Mouse (Mus musculus) liver, postnatal 0 days (tissue): Measurements from ENCODE around the gene Slc43a2. TPM values are rescaled to one million over a fixed set of nuclear protein-coding genes. Genes with fewer than 3 reads are reported as not detected.

ENCODE experiments used
- ATAC-seq: fragments of 200-750 bp; cut with Nextera tagmentation; 2 replicates; pipeline ENCODE4 v1.8.0; 2017; ENCODE audit warnings: mild to moderate bottlenecking, moderate library complexity
- DNase-seq: peaks from one replicate; pipeline ENCODE4 v3.0.0-alpha.2; 2016
- H3K27ac ChIP-seq: fragments of 300-500 bp; sonication (generic); 2 replicates; pipeline ENCODE4 v1.5.1; 2014; ENCODE audit warnings: antibody characterized with exemption, moderate library complexity, mild to moderate bottlenecking, low read depth
- H3K27me3 ChIP-seq: fragments of 300-500 bp; sonication (generic); 2 replicates; pipeline ENCODE4 v1.6.1; 2014; ENCODE audit warnings: low read length, control low read depth, mixed read lengths; ENCODE audit not compliant: insufficient read depth
- H3K36me3 ChIP-seq: fragments of 300-500 bp; sonication (generic); replicated peaks from 2 replicates; pipeline ENCODE4 v1.6.1; 2014; ENCODE audit warnings: mild to moderate bottlenecking, control low read depth, low read length, moderate library complexity, mixed read lengths; ENCODE audit not compliant: insufficient read depth
- H3K4me1 ChIP-seq: fragments of 300-500 bp; sonication (generic); 2 replicates; pipeline ENCODE4 v1.6.1; 2014; ENCODE audit warnings: antibody characterized with exemption, mild to moderate bottlenecking, control low read depth; ENCODE audit not compliant: insufficient read depth
- H3K4me2 ChIP-seq: fragments of 300-500 bp; sonication (generic); 2 replicates; pipeline ENCODE4 v1.6.1; 2014; ENCODE audit warnings: low read depth, mild to moderate bottlenecking, low read length, moderate library complexity, mixed read lengths
- H3K4me3 ChIP-seq: fragments of 300-500 bp; sonication (generic); 2 replicates; pipeline ENCODE4 v1.5.1; 2014; ENCODE audit warnings: low read depth, low read length
- H3K9ac ChIP-seq: fragments of 300-500 bp; sonication (generic); replicated peaks from 2 replicates; pipeline ENCODE4 v1.6.1; 2014; ENCODE audit warnings: mild to moderate bottlenecking, moderate library complexity
- H3K9me3 ChIP-seq: fragments of 300-500 bp; sonication (generic); 2 replicates; pipeline ENCODE4 v1.6.1; 2016; ENCODE audit warnings: mild to moderate bottlenecking, control low read depth, low read length, mixed read lengths
- CTCF ChIP-seq: sonication (generic); IDR thresholded peaks from 2 replicates; pipeline ENCODE4 v1.5.1; 2016; ENCODE audit warnings: antibody characterized with exemption, low read depth
- EP300 ChIP-seq: IDR thresholded peaks from 2 replicates; pipeline ENCODE4 v1.6.1; 2016; ENCODE audit warnings: antibody characterized with exemption, low read depth, mild to moderate bottlenecking
- WGBS: fragments of 180-500 bp; shearing (Covaris S2); extraction: QIAGEN DNeasy Blood & Tissue Kit; methylation state at CpG from one replicate; pipeline ENCODE4 v1.1.7; 2014; ENCODE audit not compliant: insufficient replicate concordance; 5-methylcytosine and 5-hydroxymethylcytosine counted together
- polyA plus RNA-seq: library from polyadenylated mRNA; unstranded; fragments of >200 nt; fragmentation: Nextera tagmentation; extraction: Ambion mirVana; gene quantifications from 2 replicates; pipeline ENCODE4 v1.2.1, GENCODE M21; 2015

The Slc43a2 gene
- polyA plus RNA-seq, 1 experiment from 2014 or later = 7.2 TPM

DNA sequence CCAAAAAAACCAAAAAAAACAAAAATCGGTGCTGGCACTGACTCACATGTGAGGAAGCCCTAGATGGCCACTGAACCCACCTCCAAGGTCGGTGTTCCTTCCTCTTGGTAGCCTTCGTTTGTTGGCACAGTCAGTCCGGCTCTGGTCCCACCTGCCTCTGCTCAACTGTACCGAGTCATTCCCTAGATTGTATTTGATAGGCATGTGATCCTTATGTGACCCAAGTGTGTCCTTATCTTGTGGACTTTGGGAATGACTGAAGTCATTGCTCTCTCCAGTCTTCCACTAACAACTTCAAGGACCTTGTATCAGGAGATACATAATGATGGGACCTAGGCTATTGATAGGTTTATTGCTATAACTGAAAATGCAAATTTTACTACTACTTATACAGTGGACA lies 73.3 kb downstream of the Slc43a2 start:
- Histone ChIP-seq H3K27me3 (no peaks in the 10 kb centered on the region), H3K4me3 (no peak overlapping the region), H3K27ac (no peak overlapping the region), H3K4me1 (no peaks in the 10 kb centered on the region), H3K9ac (no peak overlapping the region), H3K4me2 (no peak overlapping the region), H3K36me3 (peaks cover 62% of the 10 kb centered on the region), H3K9me3 (no peaks in the 10 kb centered on the region)
- TF ChIP-seq EP300 (no peak), CTCF (no peak)
- DNase-seq (no peak), ATAC-seq (no peak)
- WGBS = 72% methylated on average over 5 of the region's 5 CpGs

DNA sequence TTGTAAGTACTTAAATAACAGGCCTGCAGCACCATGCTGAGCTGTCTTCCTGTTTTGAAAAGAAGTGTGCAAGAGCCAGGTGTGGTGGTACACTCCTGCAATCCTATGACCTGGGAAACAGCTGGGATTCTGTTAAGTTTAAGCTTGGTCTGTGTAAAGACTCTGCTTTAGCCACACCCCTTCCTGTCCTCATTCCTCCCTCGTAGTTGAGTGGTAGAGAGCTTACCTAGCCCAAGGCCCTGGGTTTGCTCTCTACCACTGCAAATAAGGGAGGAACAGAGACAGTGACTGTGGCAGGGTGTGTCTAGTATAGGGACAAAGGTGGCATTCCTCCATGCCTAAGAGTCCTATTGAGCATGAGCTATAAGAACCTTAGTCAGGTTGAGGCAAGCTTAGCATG lies 73.8 kb downstream of the Slc43a2 start:
- TF ChIP-seq CTCF = no peak
- no peaks in the 10 kb centered on the region for H3K27me3 ChIP-seq
- no peak for DNase-seq
- H3K27ac ChIP-seq = no peak overlapping the region
- ATAC-seq = no peak
- 0 out of 2 replicates have a peak, but pooled peaks cover 2% of the 10 kb centered on the region for H3K4me1 ChIP-seq
- H3K36me3 ChIP-seq = peaks cover 63% of the 10 kb centered on the region
- no peak overlapping the region for H3K9ac ChIP-seq
- H3K4me3 ChIP-seq = no peak overlapping the region
- no peaks in the 10 kb centered on the region for H3K9me3 ChIP-seq
- H3K4me2 ChIP-seq = no peak overlapping the region
- WGBS = 15% methylated on average over 1 of the region's 1 CpGs

DNA sequence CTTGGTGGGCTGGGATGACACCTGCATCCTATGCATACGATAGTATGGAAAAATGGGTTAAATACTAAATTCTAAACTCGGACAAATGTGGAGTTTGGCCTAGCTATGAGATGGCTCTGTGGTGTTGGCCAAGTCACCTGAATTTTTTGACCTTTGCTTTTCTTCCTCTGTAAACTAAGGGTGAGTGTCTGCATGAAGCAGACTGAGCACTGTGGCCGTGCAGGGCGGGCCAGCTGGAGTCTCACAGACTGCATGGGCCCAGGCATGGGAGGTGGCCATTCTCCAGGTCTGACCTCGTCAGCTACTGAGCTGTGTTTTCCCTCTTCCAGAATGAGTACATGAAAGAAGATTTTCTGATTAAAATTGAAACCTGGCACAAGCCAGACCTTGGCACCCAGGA lies 77.3 kb downstream of the Slc43a2 start:
- H3K4me1 ChIP-seq = 0 out of 2 replicates have a peak, but pooled peaks cover 2% of the 10 kb centered on the region
- 72% methylated on average over 5 of the region's 5 CpGs for WGBS
- H3K9ac ChIP-seq = no peak overlapping the region
- no peak overlapping the region for H3K27ac ChIP-seq
- no peak for DNase-seq
- ATAC-seq = no peak
- no peak overlapping the region for H3K4me2 ChIP-seq
- no peaks in the 10 kb centered on the region for H3K27me3 ChIP-seq
- no peaks in the 10 kb centered on the region for H3K9me3 ChIP-seq
- TF ChIP-seq CTCF = no peak
- no peak for TF ChIP-seq EP300
- H3K4me3 ChIP-seq = no peak overlapping the region
- peaks cover 57% of the 10 kb centered on the region for H3K36me3 ChIP-seq

DNA sequence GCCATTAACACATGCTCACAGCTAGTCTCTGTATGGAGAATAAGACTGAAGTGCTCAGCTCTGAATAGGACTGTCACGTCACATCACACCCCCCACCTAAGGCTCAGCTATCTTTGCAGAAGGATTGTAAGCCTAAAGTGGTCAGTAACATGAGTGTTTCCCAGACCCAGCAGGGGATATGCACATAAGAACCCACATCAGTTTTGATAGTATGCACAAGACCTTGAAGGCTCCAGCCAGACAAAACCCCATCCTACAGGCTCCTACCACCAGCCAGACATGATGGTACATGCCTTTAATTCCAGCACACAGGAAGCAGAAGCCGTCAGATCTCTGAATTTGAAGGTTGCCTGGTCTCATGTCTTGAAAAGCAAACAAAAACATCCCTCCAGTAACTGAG lies 78.5 kb downstream of the Slc43a2 start:
- no peak overlapping the region for H3K27ac ChIP-seq
- H3K4me2 ChIP-seq = no peak overlapping the region
- 0 out of 2 replicates have a peak, but pooled peaks cover 2% of the 10 kb centered on the region for H3K4me1 ChIP-seq
- H3K9me3 ChIP-seq = no peaks in the 10 kb centered on the region
- DNase-seq (no peak), ATAC-seq (no peak)
- H3K27me3 ChIP-seq = no peaks in the 10 kb centered on the region
- 82% methylated on average over 2 of the region's 2 CpGs for WGBS
- no peak overlapping the region for H3K9ac ChIP-seq
- no peak overlapping the region for H3K4me3 ChIP-seq
- H3K36me3 ChIP-seq = peaks cover 58% of the 10 kb centered on the region
- no peak for TF ChIP-seq EP300
- TF ChIP-seq CTCF = no peak

DNA sequence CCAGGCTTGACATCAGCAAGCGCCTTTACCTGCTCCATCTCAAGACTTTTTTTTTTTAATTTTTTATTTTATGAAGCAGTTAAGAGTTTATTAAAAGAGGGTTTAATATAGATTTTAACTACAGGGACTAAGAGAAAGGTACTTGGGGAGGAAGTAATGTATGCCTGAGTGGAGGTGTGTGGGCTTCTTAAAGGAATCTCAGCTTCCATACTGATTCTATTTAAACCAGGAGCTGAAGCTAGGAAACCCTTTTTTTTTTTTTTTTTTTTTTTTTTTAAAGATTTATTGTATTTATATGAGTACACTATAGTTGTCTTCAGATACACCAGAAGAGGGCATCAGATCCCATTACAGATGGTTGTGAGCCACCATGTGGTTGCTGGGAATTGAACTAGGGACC lies 83.3 kb downstream of the Slc43a2 start:
- H3K27me3 ChIP-seq = no peaks in the 10 kb centered on the region
- no peak overlapping the region for H3K27ac ChIP-seq
- no peak overlapping the region for H3K9ac ChIP-seq
- DNase-seq (no peak), ATAC-seq (no peak)
- WGBS = 94% methylated on average over 1 of the region's 1 CpGs
- H3K36me3 ChIP-seq = peaks cover 55% of the 10 kb centered on the region
- TF ChIP-seq CTCF (no peak), EP300 (no peak)
- H3K9me3 ChIP-seq = no peaks in the 10 kb centered on the region
- no peak overlapping the region for H3K4me2 ChIP-seq
- no peak overlapping the region for H3K4me3 ChIP-seq
- H3K4me1 ChIP-seq = 0 out of 2 replicates have a peak, but pooled peaks cover 2% of the 10 kb centered on the region

DNA sequence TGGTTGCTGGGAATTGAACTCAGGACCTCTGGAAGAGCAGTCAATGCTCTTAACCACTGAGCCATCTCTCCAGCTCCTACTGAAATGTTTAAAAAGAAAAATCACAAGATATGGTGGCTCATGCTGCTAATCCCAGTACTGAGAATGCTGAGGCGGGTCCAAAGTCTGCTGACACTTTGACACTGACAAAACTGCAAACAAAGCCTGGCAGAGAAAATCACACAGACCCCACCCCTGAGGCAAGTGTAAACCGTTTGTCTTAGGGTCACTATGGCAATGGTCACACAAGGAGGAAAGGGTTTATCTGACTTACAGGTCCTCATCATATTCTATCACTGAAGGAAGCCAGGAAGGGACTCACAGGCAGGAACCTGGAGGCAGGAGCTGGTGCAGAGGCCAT lies 84.1 kb downstream of the Slc43a2 start:
- WGBS = 62% methylated on average over 2 of the region's 2 CpGs
- Histone ChIP-seq H3K4me3 (no peak overlapping the region), H3K27me3 (no peaks in the 10 kb centered on the region), H3K9ac (no peak overlapping the region), H3K27ac (no peak overlapping the region), H3K4me2 (no peak overlapping the region), H3K4me1 (no peaks in the 10 kb centered on the region), H3K36me3 (peaks cover 57% of the 10 kb centered on the region), H3K9me3 (no peaks in the 10 kb centered on the region)
- ATAC-seq (0 out of 2 replicates have a peak, but pooled peaks have one; percentile 21), DNase-seq (no peak)
- no peak for TF ChIP-seq CTCF

DNA sequence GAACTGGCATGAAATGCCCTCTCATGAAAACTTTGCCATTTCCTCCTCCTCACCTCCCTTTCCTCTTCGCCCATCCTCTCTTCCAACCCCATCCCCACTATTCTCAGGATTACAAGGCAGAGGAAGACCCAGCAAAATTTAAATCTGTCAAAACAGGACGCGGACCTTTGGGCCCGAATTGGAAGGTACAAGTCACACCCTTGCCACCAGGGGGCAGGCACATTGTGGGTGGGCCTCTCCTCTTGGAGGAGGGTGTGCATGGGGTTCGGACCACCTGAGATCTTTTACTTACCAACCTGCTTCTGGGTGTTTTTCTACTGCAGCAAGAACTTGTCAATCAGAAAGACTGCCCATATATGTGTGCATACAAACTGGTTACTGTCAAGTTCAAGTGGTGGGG lies 87.6 kb downstream of the Slc43a2 start:
- Histone ChIP-seq H3K27ac (no peak overlapping the region), H3K4me2 (no peak overlapping the region), H3K27me3 (no peaks in the 10 kb centered on the region), H3K4me1 (peaks cover 3% of the 10 kb centered on the region; the same call in 1 of the 2 replicates), H3K9ac (no peak overlapping the region), H3K4me3 (no peak overlapping the region), H3K36me3 (peaks cover 40% of the 10 kb centered on the region), H3K9me3 (no peaks in the 10 kb centered on the region)
- TF ChIP-seq EP300 (no peak), CTCF (peak; percentile 64)
- DNase-seq (peak; percentile 39), ATAC-seq (no peak)
- WGBS = 77% methylated on average over 5 of the region's 5 CpGs
